Mouse (Mus musculus) MEL (cell line): ENCODE data around the gene Fam57a.

Source experiments
- BHLHE40 ChIP-seq: IDR thresholded peaks from 2 replicates; pipeline ENCODE4 v1.6.1; 2012; ENCODE audit warnings: low read depth, mild to moderate bottlenecking, inconsistent platforms, low read length, improper control_type of control experiment, borderline replicate concordance
- CTCF ChIP-seq, 3 experiments: IDR thresholded peaks in 2 of 3; conservative IDR thresholded peaks in 1 of 3; 2 replicates each; pipeline ENCODE4 v1.5.1; 2011 to 2012; ENCODE audit warnings: low read length in 3 of 3, low read depth in 2 of 3, mild to moderate bottlenecking in 2 of 3, improper control_type of control experiment in 1 of 3, inconsistent platforms in 1 of 3, mixed read lengths in 1 of 3, moderate library complexity in 1 of 3; ENCODE audit not compliant: control insufficient read depth in 1 of 3, insufficient read depth in 1 of 3, poor library complexity in 1 of 3, severe bottlenecking in 1 of 3
- E2F4 ChIP-seq: IDR thresholded peaks from 2 replicates; pipeline ENCODE4 v1.6.1; 2011; ENCODE audit warnings: low read depth, low read length, improper control_type of control experiment, borderline replicate concordance
- EP300 ChIP-seq, 2 experiments: IDR thresholded peaks; 2 replicates each; pipeline ENCODE4 v1.6.1; 2011; ENCODE audit warnings: improper control_type of control experiment in 2 of 2, low read length in 2 of 2, low read depth in 1 of 2, mild to moderate bottlenecking in 1 of 2
- MAFK ChIP-seq: IDR thresholded peaks from 2 replicates; pipeline ENCODE4 v1.6.1; 2011; ENCODE audit warnings: low read depth, mild to moderate bottlenecking, low read length, improper control_type of control experiment, borderline replicate concordance
- MAX ChIP-seq: IDR thresholded peaks from 2 replicates; pipeline ENCODE4 v1.6.1; 2011; ENCODE audit warnings: low read length, improper control_type of control experiment
- MXI1 ChIP-seq: IDR thresholded peaks from 2 replicates; pipeline ENCODE4 v1.6.1; 2011; ENCODE audit warnings: mild to moderate bottlenecking, low read depth, low read length, improper control_type of control experiment
- MYC ChIP-seq: IDR thresholded peaks from 2 replicates; pipeline ENCODE4 v1.6.1; 2011; ENCODE audit warnings: low read depth, mild to moderate bottlenecking, low read length, improper control_type of control experiment, moderate library complexity
- NELFE ChIP-seq: IDR thresholded peaks from 2 replicates; pipeline ENCODE4 v1.6.1; 2011; ENCODE audit warnings: low read depth, low read length, improper control_type of control experiment
- POLR2AphosphoS2 ChIP-seq: IDR thresholded peaks from 2 replicates; pipeline ENCODE4 v1.6.1; 2011; ENCODE audit warnings: low read length, improper control_type of control experiment
- POLR2AphosphoS5 ChIP-seq: IDR thresholded peaks from 2 replicates; pipeline ENCODE4 v1.6.1; 2012; ENCODE audit warnings: low read depth, borderline replicate concordance, mild to moderate bottlenecking, inconsistent platforms, low read length, moderate library complexity, mixed read lengths
- RCOR1 ChIP-seq: IDR thresholded peaks from 2 replicates; pipeline ENCODE4 v1.6.1; 2012; ENCODE audit warnings: low read depth, mild to moderate bottlenecking, inconsistent platforms, low read length, improper control_type of control experiment
- USF2 ChIP-seq, 2 experiments: IDR thresholded peaks; 2 replicates each; pipeline ENCODE4 v1.6.1; 2011 to 2012; ENCODE audit warnings: improper control_type of control experiment in 2 of 2, low read length in 2 of 2, borderline replicate concordance in 1 of 2, inconsistent platforms in 1 of 2, low read depth in 1 of 2, mild to moderate bottlenecking in 1 of 2; ENCODE audit not compliant: insufficient read depth in 1 of 2
- ZKSCAN1 ChIP-seq: IDR thresholded peaks from 2 replicates; pipeline ENCODE4 v1.6.1; 2012; ENCODE audit warnings: low read depth, mild to moderate bottlenecking, inconsistent platforms, low read length, improper control_type of control experiment, moderate library complexity

- no peak for TF ChIP-seq EP300 (IDR thresholded peaks at IDR 0.05; ENCODE audit: low read depth in 1 of 2, low read length in 2 of 2)
- TF ChIP-seq CTCF (IDR thresholded peaks at IDR 0.05 in 2 of 3, conservative IDR thresholded peaks at IDR 0.05 in 1 of 3; ENCODE audit: control insufficient read depth in 1 of 3, insufficient read depth in 1 of 3, low read depth in 2 of 3, low read length in 3 of 3, poor library complexity in 1 of 3, severe bottlenecking in 1 of 3): no peak
- no peak for TF ChIP-seq POLR2AphosphoS2
- no peak for TF ChIP-seq MAFK
- TF ChIP-seq BHLHE40: no peak
- no peak for TF ChIP-seq RCOR1
- TF ChIP-seq POLR2AphosphoS5: no peak
- no peak for TF ChIP-seq E2F4
- no peak for TF ChIP-seq MAX
- TF ChIP-seq MYC: no peak
- no peak for TF ChIP-seq NELFE
- no peak for TF ChIP-seq USF2 (IDR thresholded peaks at IDR 0.05; ENCODE audit: borderline replicate concordance in 1 of 2, insufficient read depth in 1 of 2, low read depth in 1 of 2, low read length in 2 of 2)
- no peak for TF ChIP-seq ZKSCAN1
- TF ChIP-seq MXI1: no peak
These were observed 34.3 kb upstream of the Fam57a start for GRCm38 (mm10) chr11:76145169-76145568.
